Mouse (Mus musculus) lung, adult 2 months (tissue): Measurements from ENCODE around the gene Cxcr2.

ENCODE experiments used
- CTCF ChIP-seq: fragments of 200-500 bp; IDR thresholded peaks from 2 replicates; pipeline ENCODE4 v1.5.1; 2011; ENCODE audit warnings: mild to moderate bottlenecking, low read length, control low read depth; ENCODE audit not compliant: insufficient read depth
- POLR2A ChIP-seq: fragments of 200-500 bp; IDR thresholded peaks from 2 replicates; pipeline ENCODE4 v1.6.1; 2011; ENCODE audit warnings: low read depth, mild to moderate bottlenecking, control low read depth, low read length, borderline replicate concordance; ENCODE audit errors: extremely low read depth

GRCm38 (mm10) chr1:74194445-74194844 lies 40.7 kb downstream of the Cxcr2 start, which contains the start of gene Cxcr1:
- TF ChIP-seq POLR2A (no peak), CTCF (no peak)
